Mouse (Mus musculus) ES-E14 (cell line): ENCODE measurements around the gene Sctr. TPM values are rescaled to one million over a fixed set of nuclear protein-coding genes. Genes with fewer than 3 reads are reported as not detected.

Experiments
- DNase-seq: peaks from one replicate; pipeline ENCODE4 v3.0.0-alpha.2; 2013; ENCODE audit warnings: low read depth, low spot score
- H3K27ac ChIP-seq: 2 replicates; pipeline ENCODE4 v1.5.1; 2012; ENCODE audit warnings: low read depth, mild to moderate bottlenecking, low read length, moderate library complexity, mixed read lengths; ENCODE audit not compliant: poor library complexity, insufficient read depth, severe bottlenecking
- H3K36me3 ChIP-seq: 2 replicates; pipeline ENCODE4 v1.6.1; 2012; ENCODE audit warnings: mild to moderate bottlenecking, low read length, moderate library complexity, mixed read lengths; ENCODE audit not compliant: control insufficient read depth, poor library complexity, insufficient read depth, severe bottlenecking
- H3K4me1 ChIP-seq, 2 experiments: fragments of 150-350 bp in 1 of 2; sonication (generic) in 1 of 2; 2 replicates each; pipeline ENCODE4 v1.6.1; 2012; ENCODE audit warnings: low read length in 2 of 2, mild to moderate bottlenecking in 1 of 2, mixed read lengths in 1 of 2; ENCODE audit not compliant: control insufficient read depth in 2 of 2, insufficient read depth in 2 of 2, poor library complexity in 1 of 2
- H3K4me3 ChIP-seq, 2 experiments: fragments of 150-350 bp in 1 of 2; sonication (generic) in 1 of 2; 2 replicates each; pipeline ENCODE4 v1.5.1; 2012; ENCODE audit warnings: low read length in 2 of 2, low read depth in 1 of 2, mild to moderate bottlenecking in 1 of 2, mixed read lengths in 1 of 2; ENCODE audit not compliant: insufficient read depth in 1 of 2, poor library complexity in 1 of 2, severe bottlenecking in 1 of 2
- H3K9ac ChIP-seq: 2 replicates; pipeline ENCODE4 v1.6.1; 2012; ENCODE audit warnings: low read depth, mild to moderate bottlenecking, low read length, mixed read lengths; ENCODE audit not compliant: poor library complexity, insufficient read depth, severe bottlenecking
- H3K9me3 ChIP-seq: fragments of 150-350 bp; sonication (generic); 2 replicates; pipeline ENCODE4 v1.6.1; 2012; ENCODE audit warnings: low read depth, mild to moderate bottlenecking, low read length; ENCODE audit not compliant: control insufficient read depth, insufficient read depth
- CHD2 ChIP-seq: IDR thresholded peaks from 2 replicates; pipeline ENCODE4 v1.6.1; 2014; ENCODE audit warnings: mild to moderate bottlenecking, low read depth, low read length, inconsistent platforms
- HCFC1 ChIP-seq: IDR thresholded peaks from 2 replicates; pipeline ENCODE4 v1.6.1; 2012; ENCODE audit warnings: low read length, inconsistent platforms, borderline replicate concordance; ENCODE audit not compliant: insufficient read depth
- MAFK ChIP-seq: IDR thresholded peaks from 2 replicates; pipeline ENCODE4 v1.6.1; 2014; ENCODE audit warnings: mild to moderate bottlenecking, low read depth, low read length, inconsistent platforms; ENCODE audit not compliant: insufficient read depth
- ZC3H11A ChIP-seq: IDR thresholded peaks from 2 replicates; pipeline ENCODE4 v1.6.1; 2012; ENCODE audit warnings: low read depth, mild to moderate bottlenecking, inconsistent platforms, low read length, borderline replicate concordance
- ZNF384 ChIP-seq: IDR thresholded peaks from 2 replicates; pipeline ENCODE4 v1.6.1; 2012; ENCODE audit warnings: low read depth, low read length, inconsistent platforms
- in situ Hi-C, 2 experiments: fragments of 600-800 bp; cut with MboI; formaldehyde crosslinking; loops; one replicate each; pipeline ENCODE4 v1.15.1; 2025; ENCODE audit warnings: low sequenced_read_pairs in 2 of 2, inconsistent platforms in 1 of 2; ENCODE audit not compliant: unreplicated experiment in 2 of 2
- total RNA-seq: library from RNA; depleted of rRNA; stranded (reverse); fragments of 300-350 nt; gene quantifications from 2 replicates; pipeline ENCODE4 v1.2.3, GENCODE M21; 2012

The Sctr gene
- total RNA-seq, 1 experiment = 0.22 TPM

- DNase-seq = no peak
- no peak overlapping the region for H3K9ac ChIP-seq
Measured at GRCm38 (mm10) chr1:120035456-120036034, 28.9 kb downstream of the Sctr start.

GRCm38 (mm10) chr1:120037021-120037683, 30.5 kb downstream of the Sctr start:
- DNase-seq = no peak
- in situ Hi-C loops = no loop called here
- Histone ChIP-seq H3K36me3 (no peaks in the 10 kb centered on the region), H3K27ac (no peak overlapping the region), H3K4me3 (no peak overlapping the region), H3K4me1 (peaks cover 0 to 3% of the 10 kb centered on the region in 2 experiments; a peak in 2 of 4 replicates), H3K9me3 (no peaks in the 10 kb centered on the region), H3K9ac (no peak overlapping the region)
- no peak for TF ChIP-seq HCFC1
- TF ChIP-seq MAFK = no peak
- no peak for TF ChIP-seq ZNF384
- no peak for TF ChIP-seq ZC3H11A
- no peak for TF ChIP-seq CHD2

More at GRCm38 (mm10) chr1:120035456-120036034, 28.9 kb downstream of the Sctr start:
- Histone ChIP-seq H3K4me1 (peaks cover 0 to 3% of the 10 kb centered on the region in 2 experiments; a peak in 1 of 4 replicates), H3K27ac (no peak overlapping the region), H3K36me3 (no peaks in the 10 kb centered on the region), H3K9me3 (no peaks in the 10 kb centered on the region), H3K4me3 (no peak overlapping the region)
- TF ChIP-seq ZNF384 (no peak), MAFK (no peak), HCFC1 (no peak), CHD2 (no peak), ZC3H11A (no peak)
- in situ Hi-C loops = no loop called here

GRCm38 (mm10) chr1:120038594-120038993, 31.9 kb downstream of the Sctr start:
- in situ Hi-C loops = no loop called here
- DNase-seq = no peak
- Histone ChIP-seq H3K4me3 (no peak overlapping the region), H3K36me3 (no peaks in the 10 kb centered on the region), H3K9ac (no peak overlapping the region), H3K27ac (no peak overlapping the region), H3K4me1 (peaks cover 0 to 6% of the 10 kb centered on the region in 2 experiments; a peak in 2 of 4 replicates), H3K9me3 (no peaks in the 10 kb centered on the region)
- TF ChIP-seq HCFC1 = no peak
- TF ChIP-seq ZC3H11A = no peak
- TF ChIP-seq CHD2 = no peak
- no peak for TF ChIP-seq MAFK
- TF ChIP-seq ZNF384 = no peak

- H3K36me3 ChIP-seq = no peaks in the 10 kb centered on the region
- H3K9me3 ChIP-seq = no peaks in the 10 kb centered on the region
- TF ChIP-seq ZC3H11A (no peak), CHD2 (no peak), ZNF384 (no peak), MAFK (no peak), HCFC1 (no peak)
- no peak overlapping the region for H3K27ac ChIP-seq
- DNase-seq = peak; percentile 47
- in situ Hi-C loops = no loop called here
- H3K4me3 ChIP-seq = no peak overlapping the region
- H3K4me1 ChIP-seq = peaks cover 0 to 6% of the 10 kb centered on the region in 2 experiments; a peak in 2 of 4 replicates
- H3K9ac ChIP-seq = no peak overlapping the region
Measured at GRCm38 (mm10) chr1:120042421-120042820, 35.7 kb downstream of the Sctr start.
